Mouse (Mus musculus) layer of hippocampus, adult 2 months (tissue): ENCODE data around the gene Lrrc25. TPM values are rescaled to one million over a fixed set of nuclear protein-coding genes. Genes with fewer than 3 reads are reported as not detected.
A peak's percentile ranks its signal among the peaks of the same experiment; 100 is the strongest.

Experiments used
- DNase-seq, 2 experiments: peaks; one replicate each; pipeline ENCODE4 v3.0.0; 2022; ENCODE audit warnings: low spot score in 2 of 2
- H3K27ac ChIP-seq: fragments of 200-600 bp; 2 replicates; pipeline ENCODE4 v1.8.1; 2022
- H3K4me3 ChIP-seq: fragments of 200-600 bp; 2 replicates; pipeline ENCODE4 v1.8.1; 2022; ENCODE audit warnings: mild to moderate bottlenecking
- CTCF ChIP-seq: fragments of 200-600 bp; conservative IDR thresholded peaks from 2 replicates; pipeline ENCODE4 v1.8.1; 2022; ENCODE audit warnings: antibody characterized with exemption, mild to moderate bottlenecking, moderate library complexity
- total RNA-seq, 2 experiments: library from RNA; stranded (reverse); gene quantifications; 2 replicates each; pipeline ENCODE4 v1.2.3; 2021

Gene Lrrc25
- total RNA-seq, 2 experiments from 2014 or later: 0.54 to 0.97 TPM

- no peak for TF ChIP-seq CTCF
- no peak for DNase-seq
- Histone ChIP-seq H3K27ac (peak overlapping the region; percentile 43; the same call in 1 of the 2 replicates), H3K4me3 (no peak overlapping the region)
Observed at GRCm38 (mm10) chr8:70604558-70604957, 11.4 kb upstream of the Lrrc25 start.

- Histone ChIP-seq H3K27ac (peak overlapping the region; percentile 23; the same call in 1 of the 2 replicates), H3K4me3 (no peak overlapping the region; the same call in 1 of the 2 replicates)
- TF ChIP-seq CTCF: no peak
- DNase-seq: no peak
Observed at GRCm38 (mm10) chr8:70605871-70606779, 9.8 kb upstream of the Lrrc25 start.

GRCm38 (mm10) chr8:70606780-70607602 lies 9.0 kb upstream of the Lrrc25 start:
- Histone ChIP-seq H3K27ac (peak overlapping the region; percentile 99), H3K4me3 (peak overlapping the region; percentile 90)
- DNase-seq: no peak
- no peak for TF ChIP-seq CTCF

DNA sequence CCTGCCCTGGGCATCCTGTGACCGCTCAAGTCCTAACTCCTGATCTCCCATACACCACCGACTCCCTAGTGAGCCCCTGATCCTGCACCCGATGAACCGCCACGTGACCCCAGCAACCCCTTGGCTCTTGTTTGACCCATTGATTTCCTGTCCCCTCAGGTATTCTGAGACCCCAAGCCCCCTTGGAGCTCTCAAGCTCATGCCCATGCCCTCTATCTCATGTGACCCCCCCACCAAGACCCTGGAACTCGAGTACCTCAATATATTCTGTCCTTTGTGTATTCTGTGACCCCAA lies 8.4 kb upstream of the Lrrc25 start:
- Histone ChIP-seq H3K27ac (peak overlapping the region; percentile 99), H3K4me3 (peak overlapping the region; percentile 90)
- TF ChIP-seq CTCF: no peak
- no peak for DNase-seq

GRCm38 (mm10) chr8:70607898-70608748 lies 7.8 kb upstream of the Lrrc25 start:
- TF ChIP-seq CTCF: no peak
- Histone ChIP-seq H3K4me3 (peak overlapping the region; percentile 90), H3K27ac (peak overlapping the region; percentile 99)
- peak in 1 of 2 experiments; percentile 62 for DNase-seq

- no peak for DNase-seq
- Histone ChIP-seq H3K27ac (peak within 1 kb of the TSS; percentile 99), H3K4me3 (peak within 1 kb of the TSS; percentile 90)
- no peak for TF ChIP-seq CTCF
Observed at GRCm38 (mm10) chr8:70608749-70609367, 7.1 kb upstream of the Lrrc25 start, which contains the start of gene Ssbp4. Gene Ssbp4 (minus strand): TSS chr8:70608872.

DNA sequence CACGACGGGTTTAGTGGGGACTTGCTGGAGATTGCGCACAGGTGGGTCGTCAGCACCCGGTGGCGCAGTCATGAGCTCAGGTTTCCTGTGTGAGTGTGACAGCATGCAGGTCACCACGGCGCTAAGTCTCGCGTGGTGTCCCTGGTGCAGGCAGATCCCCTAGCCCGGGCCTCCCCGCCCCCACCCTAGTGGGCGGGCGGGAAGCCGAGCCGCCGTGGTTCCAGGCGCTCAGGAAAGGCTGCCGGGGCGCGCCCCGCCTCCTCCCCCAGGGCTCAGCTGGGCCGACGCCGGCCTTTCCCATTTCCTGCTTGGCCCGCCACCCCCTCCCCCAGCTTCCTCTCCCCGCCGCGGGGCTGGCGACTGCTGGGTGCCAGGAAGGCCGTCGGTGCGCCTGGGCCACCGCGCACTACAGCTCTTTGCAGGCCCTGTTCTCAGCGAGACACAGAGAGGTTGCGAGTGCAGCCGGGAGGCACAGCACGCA lies 6.5 kb upstream of the Lrrc25 start:
- DNase-seq: peak in 1 of 2 experiments; percentile 60
- Histone ChIP-seq H3K4me3 (peak overlapping the region; percentile 48), H3K27ac (peak overlapping the region; percentile 99)
- no peak for TF ChIP-seq CTCF

- peak overlapping the region; percentile 99 for H3K27ac ChIP-seq
- H3K4me3 ChIP-seq: peak overlapping the region; percentile 48
- DNase-seq: peak; percentile 69 to 89
- TF ChIP-seq CTCF: no peak
Observed at GRCm38 (mm10) chr8:70609849-70610795, 5.8 kb upstream of the Lrrc25 start.

DNA sequence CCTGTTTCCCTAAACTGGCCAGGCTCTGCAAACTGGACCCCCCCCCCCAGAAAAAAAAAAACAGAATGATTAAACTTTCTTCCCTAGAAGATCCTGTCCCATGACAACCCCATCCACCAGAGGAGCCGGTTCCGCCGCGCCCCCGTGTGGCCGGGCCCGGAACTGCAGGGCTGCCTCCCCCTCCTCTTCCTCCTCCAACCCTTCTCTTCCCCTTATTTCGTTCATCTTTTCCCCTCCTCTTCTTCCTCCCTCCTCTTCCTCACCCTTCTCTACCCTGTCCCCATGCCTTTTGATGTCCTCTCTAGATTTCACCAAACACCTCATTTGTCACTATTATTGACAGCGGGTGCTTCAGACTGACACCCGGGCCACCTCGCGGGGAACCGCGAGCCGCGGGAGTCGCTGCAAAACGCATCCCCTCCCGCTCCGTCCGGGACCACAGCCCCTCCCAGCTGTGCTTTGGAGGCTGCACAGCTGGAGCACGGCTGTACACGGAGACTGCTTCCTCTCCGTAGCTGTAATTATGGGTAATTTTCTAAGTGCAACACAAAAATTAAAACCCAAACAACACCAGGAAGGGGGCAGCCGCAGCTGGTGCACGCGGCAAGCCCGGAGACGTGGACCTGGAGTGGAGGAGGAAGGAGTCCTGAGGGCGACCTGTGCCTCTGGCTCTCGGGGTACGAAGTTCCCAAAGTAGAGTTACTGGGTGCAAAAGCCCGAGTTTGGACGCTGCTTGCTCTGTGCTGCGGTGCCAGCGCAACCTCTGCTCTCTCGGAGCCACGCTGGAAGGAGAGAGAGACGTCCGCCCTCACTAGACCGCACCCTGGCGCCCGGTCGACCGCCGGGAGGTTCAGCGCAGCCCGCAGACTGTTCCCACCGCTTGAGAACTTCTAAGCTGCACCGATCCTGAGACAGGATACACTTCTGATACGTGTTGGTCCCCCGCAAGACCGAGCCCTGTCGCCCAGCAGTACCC lies 4.9 kb upstream of the Lrrc25 start:
- DNase-seq: peak in 1 of 2 experiments; percentile 91
- TF ChIP-seq CTCF: peak; percentile 86
- peak overlapping the region; percentile 99 for H3K27ac ChIP-seq
- H3K4me3 ChIP-seq: peak overlapping the region; percentile 64

DNA sequence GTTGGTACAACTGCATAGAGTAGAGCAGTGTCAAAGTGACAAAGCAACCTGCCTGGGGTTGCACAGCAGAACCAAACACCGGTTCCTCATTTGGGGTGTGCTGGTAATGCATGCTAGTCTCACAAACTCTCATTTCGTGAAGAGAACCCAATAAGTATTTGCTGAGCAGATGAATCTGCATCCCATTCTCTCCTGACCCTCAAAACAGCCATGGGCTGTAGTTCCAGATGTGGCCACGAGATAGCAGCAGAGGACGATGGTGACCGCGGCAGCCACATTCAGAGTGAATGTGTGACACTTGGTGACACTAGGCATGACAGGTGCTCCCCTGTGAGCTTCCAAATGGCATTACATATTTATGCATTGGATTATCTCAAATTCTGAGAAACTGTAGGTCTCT lies 4.1 kb upstream of the Lrrc25 start:
- Histone ChIP-seq H3K27ac (peak overlapping the region; percentile 99), H3K4me3 (peak overlapping the region; percentile 64)
- peak; percentile 97 for TF ChIP-seq CTCF
- peak; percentile 73 to 87 for DNase-seq
